11 mouse cellular contexts compared by ENCODE assay signal in genomic region chr9:50724147-50724546, GRCm38 (mm10). TPM values are rescaled to one million over a fixed set of nuclear protein-coding genes. Genes with fewer than 3 reads are reported as not detected.
DNase-seq lines count a peak whose midpoint lies in the region; ATAC-seq and TF ChIP-seq lines count a peak whose summit lies in the region.
"Had no signal": no experiment of that assay in that cellular context is flagged by ENCODE, and none has a peak within 500 bp of the region (broad histone marks: within the 10 kb centered on the region; RNA-seq: fewer than 3 reads in every experiment).

No protein-coding gene starts in this region.

- TF ChIP-seq POLR2A in brain, embryonic 14.5 days (IDR thresholded peaks at IDR 0.05; ENCODE audit: borderline replicate concordance, extremely low read depth, insufficient read depth, insufficient read length, poor library complexity, severe bottlenecking): no peak

- H3K4me1 ChIP-seq in heart, embryonic 13.5 days: peaks cover 71% of the 10 kb centered on the region
- peaks cover 27% of the 10 kb centered on the region for H3K4me1 ChIP-seq in embryonic facial prominence, embryonic 14.5 days (ENCODE audit: control insufficient read depth, insufficient read depth, low read length)
- peaks cover 22% of the 10 kb centered on the region for H3K4me1 ChIP-seq in hindbrain, postnatal 0 days (ENCODE audit: insufficient read depth, low read length)

- H3K27ac ChIP-seq in heart, embryonic 13.5 days (replicated peaks): peak overlapping the region; percentile 94
- no peak overlapping the region; the same call in none of the 2 replicates for H3K27ac ChIP-seq in embryonic facial prominence, embryonic 14.5 days (replicated peaks; ENCODE audit: low read depth, low read length)
- H3K27ac ChIP-seq in hindbrain, postnatal 0 days: peak overlapping the region; percentile 58; the same call in 1 of the 2 replicates
- H3K27ac ChIP-seq: liver, embryonic 12.5 days had no signal

- H3K36me3 ChIP-seq in heart, embryonic 13.5 days: 0 out of 2 replicates have a peak, but pooled peaks cover 5% of the 10 kb centered on the region
- no peaks in the 10 kb centered on the region for H3K36me3 ChIP-seq in embryonic facial prominence, embryonic 14.5 days (ENCODE audit: control insufficient read depth, insufficient read depth, low read length)
- H3K36me3 ChIP-seq in hindbrain, postnatal 0 days (ENCODE audit: insufficient read depth, low read length): no peaks in the 10 kb centered on the region
- H3K36me3 ChIP-seq: liver, embryonic 12.5 days had no signal

- intact Hi-C loops in left cerebral cortex, postnatal 36 days (cut with DNase I): no loop called here

- peak overlapping the region; percentile 1; the same call in 1 of the 2 replicates for H3K9ac ChIP-seq in heart, embryonic 13.5 days
- no peak overlapping the region; the same call in 1 of the 2 replicates for H3K9ac ChIP-seq in embryonic facial prominence, embryonic 14.5 days (ENCODE audit: low read depth, low read length)
- no peak overlapping the region for H3K9ac ChIP-seq in hindbrain, postnatal 0 days (replicated peaks; ENCODE audit: low read length)
- H3K9ac ChIP-seq: liver, embryonic 12.5 days had no signal

- 74% methylated on average over 2 of the region's 2 CpGs for WGBS in heart, embryonic 13.5 days
- WGBS in embryonic facial prominence, embryonic 14.5 days: 72% methylated on average over 2 of the region's 2 CpGs
- 55% methylated on average over 2 of the region's 2 CpGs for WGBS in hindbrain, postnatal 0 days

- TF ChIP-seq CTCF in brain, embryonic 14.5 days (IDR thresholded peaks at IDR 0.05; ENCODE audit: borderline replicate concordance, extremely low read depth, insufficient read depth, insufficient read length): no peak
- no peak for TF ChIP-seq CTCF in hindbrain, postnatal 0 days (IDR thresholded peaks at IDR 0.05; ENCODE audit: low read depth)

- H3K27me3 ChIP-seq in heart, embryonic 13.5 days (replicated peaks): no peaks in the 10 kb centered on the region
- no peaks in the 10 kb centered on the region for H3K27me3 ChIP-seq in embryonic facial prominence, embryonic 14.5 days (replicated peaks; ENCODE audit: control insufficient read depth, insufficient read depth, low read length)
- no peaks in the 10 kb centered on the region for H3K27me3 ChIP-seq in hindbrain, postnatal 0 days (ENCODE audit: insufficient read depth, low read length)
- H3K27me3 ChIP-seq: CH12.LX had no signal

- peak overlapping the region; percentile 65 for H3K4me2 ChIP-seq in heart, embryonic 13.5 days
- H3K4me2 ChIP-seq in embryonic facial prominence, embryonic 14.5 days (ENCODE audit: low read depth, low read length): 0 out of 2 replicates have a peak overlapping the region, but pooled peaks have one; percentile 4
- H3K4me2 ChIP-seq in hindbrain, postnatal 0 days (ENCODE audit: low read depth, low read length): no peak overlapping the region
- H3K4me2 ChIP-seq: liver, embryonic 12.5 days had no signal

- ATAC-seq in heart, embryonic 13.5 days (ENCODE audit: extremely low read depth, insufficient number of reproducible peaks, low FRiP score, low TSS enrichment): no peak
- no peak for ATAC-seq in embryonic facial prominence, embryonic 14.5 days (ENCODE audit: low read depth)
- ATAC-seq in hindbrain, postnatal 0 days: no peak
- ATAC-seq: liver, embryonic 12.5 days had no signal

- H3K9me3 ChIP-seq in heart, embryonic 13.5 days: no peaks in the 10 kb centered on the region
- no peaks in the 10 kb centered on the region for H3K9me3 ChIP-seq in embryonic facial prominence, embryonic 14.5 days (ENCODE audit: control insufficient read depth, low read length)
- no peaks in the 10 kb centered on the region for H3K9me3 ChIP-seq in hindbrain, postnatal 0 days (ENCODE audit: low read length)
- H3K9me3 ChIP-seq: liver, embryonic 12.5 days had no signal

- H3K4me3 ChIP-seq in heart, embryonic 13.5 days: no peak overlapping the region
- no peak overlapping the region for H3K4me3 ChIP-seq in embryonic facial prominence, embryonic 14.5 days (ENCODE audit: low read depth, low read length)
- no peak overlapping the region for H3K4me3 ChIP-seq in hindbrain, postnatal 0 days (ENCODE audit: low read length)
- H3K4me3 ChIP-seq: erythroblast, embryonic 14.5 days; liver, embryonic 12.5 days had no signal

- DNase-seq in heart, adult 18-20 months: no peak
- peak; percentile 31 for DNase-seq in brain, embryonic 14.5 days (ENCODE audit: low read depth)
- DNase-seq in embryonic facial prominence, embryonic 14.5 days (ENCODE audit: low spot score): no peak
- DNase-seq in hindbrain, postnatal 0 days (ENCODE audit: low spot score): no peak
- DNase-seq in urinary bladder, adult 18-20 months (ENCODE audit: low spot score in 2 of 2): no peak
- DNase-seq in kidney, postnatal 14 days: no peak
- no peak for DNase-seq in left cerebral cortex, postnatal 36 days (ENCODE audit: low spot score in 2 of 2)

RNA-seq across cellular contexts. Expression of gene Dixdc1, which starts 15.2 kb away (rescaled TPM):
- polyA plus RNA-seq in heart, embryonic 13.5 days (2015; fragmentation: Nextera tagmentation; extraction: Ambion mirVana): 7.5 and 8.1 TPM in 2 replicates
- total RNA-seq in heart, adult 18-20 months (2021): 1 to 10 TPM; 3.0 to 4.1 TPM
- 29.9 and 40.6 TPM in 2 replicates for polyA plus RNA-seq in brain, embryonic 14.5 days (2012; rRNA removed)
- polyA plus RNA-seq in embryonic facial prominence, embryonic 14.5 days (2014; fragmentation: Nextera tagmentation; extraction: Ambion mirVana): 14.0 and 16.9 TPM in 2 replicates
- 40.3 and 50.7 TPM in 2 replicates for total RNA-seq in hindbrain, postnatal 0 days (2014; rRNA removed)
- 24.4 and 26.0 TPM in 2 replicates for polyA plus RNA-seq in hindbrain, postnatal 0 days (2015; fragmentation: Nextera tagmentation; extraction: Ambion mirVana)
- 10 to 100 TPM; 79.6 to 82.8 TPM for total RNA-seq in left cerebral cortex, postnatal 36 days (2021)
- polyA plus RNA-seq: erythroblast, embryonic 14.5 days had no signal

RNA-seq across cellular contexts. Expression of gene 2310030G06Rik, which starts 22.2 kb away (rescaled TPM):
- polyA plus RNA-seq in heart, embryonic 13.5 days (2015; fragmentation: Nextera tagmentation; extraction: Ambion mirVana): 9.7 and 10.2 TPM in 2 replicates
- 1 to 10 TPM; 2.2 to 2.6 TPM for total RNA-seq in heart, adult 18-20 months (2021)
- 1.2 and 1.7 TPM in 2 replicates for polyA plus RNA-seq in brain, embryonic 14.5 days (2012; rRNA removed)
- 4.0 and 6.8 TPM in 2 replicates for polyA plus RNA-seq in embryonic facial prominence, embryonic 14.5 days (2014; fragmentation: Nextera tagmentation; extraction: Ambion mirVana)
- total RNA-seq in hindbrain, postnatal 0 days (2014; rRNA removed): 0.79 and 2.4 TPM in 2 replicates
- polyA plus RNA-seq in hindbrain, postnatal 0 days (2015; fragmentation: Nextera tagmentation; extraction: Ambion mirVana): 2.7 and 3.0 TPM in 2 replicates
- total RNA-seq in left cerebral cortex, postnatal 36 days (2021): 1 to 10 TPM; 2.4 to 3.2 TPM
- total RNA-seq: CH12.LX had no signal
- polyA plus RNA-seq: erythroblast, embryonic 14.5 days had no signal

RNA-seq across cellular contexts. Expression of gene Cryab, which starts 27.0 kb away (rescaled TPM):
- 1,022 and 1,124 TPM in 2 replicates for polyA plus RNA-seq in heart, embryonic 13.5 days (2015; fragmentation: Nextera tagmentation; extraction: Ambion mirVana)
- 1,000 to 10,000 TPM; 3,376 to 3,486 TPM for total RNA-seq in heart, adult 18-20 months (2021)
- 5.7 and 6.1 TPM in 2 replicates for polyA plus RNA-seq in brain, embryonic 14.5 days (2012; rRNA removed)
- 218 and 275 TPM in 2 replicates for polyA plus RNA-seq in embryonic facial prominence, embryonic 14.5 days (2014; fragmentation: Nextera tagmentation; extraction: Ambion mirVana)
- total RNA-seq in hindbrain, postnatal 0 days (2014; rRNA removed): 8.7 and 9.1 TPM in 2 replicates
- 31.2 and 31.4 TPM in 2 replicates for polyA plus RNA-seq in hindbrain, postnatal 0 days (2015; fragmentation: Nextera tagmentation; extraction: Ambion mirVana)
- 100 to 1,000 TPM; 151 to 182 TPM for total RNA-seq in left cerebral cortex, postnatal 36 days (2021)
- total RNA-seq: CH12.LX had no signal
- polyA plus RNA-seq: erythroblast, embryonic 14.5 days had no signal

RNA-seq across cellular contexts. Expression of gene Hspb2, which starts 28.0 kb away (rescaled TPM):
- 260 and 319 TPM in 2 replicates for polyA plus RNA-seq in heart, embryonic 13.5 days (2015; fragmentation: Nextera tagmentation; extraction: Ambion mirVana)
- total RNA-seq in heart, adult 18-20 months (2021): 100 to 1,000 TPM; 136 to 143 TPM
- polyA plus RNA-seq in brain, embryonic 14.5 days (2012; rRNA removed): 1.3 and 1.8 TPM in 2 replicates
- 112 and 136 TPM in 2 replicates for polyA plus RNA-seq in embryonic facial prominence, embryonic 14.5 days (2014; fragmentation: Nextera tagmentation; extraction: Ambion mirVana)
- 5.4 TPM in 1 of 2 replicates, not detected in the other for total RNA-seq in hindbrain, postnatal 0 days (2014; rRNA removed)
- 2.2 and 2.9 TPM in 2 replicates for polyA plus RNA-seq in hindbrain, postnatal 0 days (2015; fragmentation: Nextera tagmentation; extraction: Ambion mirVana)
- 1 to 10 TPM; 1.2 to 2.4 TPM for total RNA-seq in left cerebral cortex, postnatal 36 days (2021)
- total RNA-seq: CH12.LX had no signal
- polyA plus RNA-seq: erythroblast, embryonic 14.5 days had no signal

RNA-seq across cellular contexts. Expression of gene Fdxacb1, which starts 43.9 kb away (rescaled TPM):
- 8.2 and 8.5 TPM in 2 replicates for polyA plus RNA-seq in heart, embryonic 13.5 days (2015; fragmentation: Nextera tagmentation; extraction: Ambion mirVana)
- 1 to 10 TPM; 4.1 to 5.8 TPM for total RNA-seq in heart, adult 18-20 months (2021)
- 8.0 and 8.3 TPM in 2 replicates for polyA plus RNA-seq in brain, embryonic 14.5 days (2012; rRNA removed)
- 10.2 and 14.2 TPM in 2 replicates for polyA plus RNA-seq in embryonic facial prominence, embryonic 14.5 days (2014; fragmentation: Nextera tagmentation; extraction: Ambion mirVana)
- total RNA-seq in hindbrain, postnatal 0 days (2014; rRNA removed): 8.9 and 11.7 TPM in 2 replicates
- 9.6 and 12.0 TPM in 2 replicates for polyA plus RNA-seq in hindbrain, postnatal 0 days (2015; fragmentation: Nextera tagmentation; extraction: Ambion mirVana)
- total RNA-seq in left cerebral cortex, postnatal 36 days (2021): 1 to 10 TPM; 4.4 to 6.0 TPM
